Comparison of ENCODE assay signal across 8 mouse cellular contexts in genomic region chr5:89882091-89882734, GRCm38 (mm10). TPM values are rescaled to one million over a fixed set of nuclear protein-coding genes. Genes with fewer than 3 reads are reported as not detected.
A peak's percentile ranks its signal among the peaks of the same experiment; 100 is the strongest.
DNase-seq lines count a peak whose midpoint lies in the region; ATAC-seq and TF ChIP-seq lines count a peak whose summit lies in the region.

No protein-coding gene starts in this region.

- in situ Hi-C loops in ES-E14 (cut with MboI; ENCODE audit: low sequenced_read_pairs in 2 of 2, unreplicated experiment in 2 of 2), result no loop called here

- no peak for TF ChIP-seq CTCF in cerebellum, adult 2 months (IDR thresholded peaks at IDR 0.05; ENCODE audit: borderline replicate concordance, insufficient read depth, low read depth, low read length)
- TF ChIP-seq CTCF in layer of hippocampus, adult 2 months (conservative IDR thresholded peaks at IDR 0.05), result no peak
- no peak for TF ChIP-seq CTCF in olfactory bulb, adult 2 months (IDR thresholded peaks at IDR 0.05; ENCODE audit: insufficient read depth, low read depth, low read length)
- TF ChIP-seq CTCF in thymus, adult 2 months (IDR thresholded peaks at IDR 0.05; ENCODE audit: borderline replicate concordance, control insufficient read depth, extremely low read depth, insufficient read depth, low read length, poor library complexity), result no peak

- no peaks in the 10 kb centered on the region for H3K36me3 ChIP-seq in ES-E14 (ENCODE audit: control insufficient read depth, insufficient read depth, low read length, poor library complexity, severe bottlenecking)
- no peaks in the 10 kb centered on the region for H3K36me3 ChIP-seq in thymus, adult 2 months (ENCODE audit: control insufficient read depth, insufficient read depth, low read length)

- H3K9me3 ChIP-seq in ES-E14 (ENCODE audit: control insufficient read depth, insufficient read depth, low read depth, low read length), result no peaks in the 10 kb centered on the region

- H3K27me3 ChIP-seq in cerebellum, adult 2 months (ENCODE audit: control insufficient read depth, insufficient read depth, low read length), result 0 out of 2 replicates have a peak, but pooled peaks cover 1% of the 10 kb centered on the region
- H3K27me3 ChIP-seq in thymus, adult 2 months (ENCODE audit: control insufficient read depth, insufficient read depth, low read length), result no peaks in the 10 kb centered on the region

- H3K9ac ChIP-seq in ES-E14 (ENCODE audit: insufficient read depth, low read depth, low read length, poor library complexity, severe bottlenecking), result no peak overlapping the region

- peak; percentile 40 for DNase-seq in ES-E14 (ENCODE audit: low read depth, low spot score)
- DNase-seq in cerebellum, adult 2 months, result peak; percentile 35 to 46
- peak; percentile 79 for DNase-seq in heart, postnatal 4 days
- DNase-seq in layer of hippocampus, adult 2 months (ENCODE audit: low spot score in 2 of 2), result peak; percentile 42 to 45
- DNase-seq in lung, adult 18-20 months, result peak; percentile 54 to 74
- peak; percentile 48 for DNase-seq in thymus, adult 2 months

- peak; percentile 50 for ATAC-seq in frontal cortex, adult (ENCODE audit: low TSS enrichment)

- under 1% methylated on average over 34 of the region's 35 CpGs for WGBS in cerebellum, adult 2 months
- WGBS in olfactory bulb, adult 2 months, result 0% methylated on average over 35 of the region's 35 CpGs
- WGBS in thymus, adult 2 months, result under 1% methylated on average over 35 of the region's 35 CpGs

- peak overlapping the region; percentile 68 to 78 for H3K4me3 ChIP-seq in ES-E14 (ENCODE audit: insufficient read depth in 1 of 2, low read depth in 1 of 2, low read length in 2 of 2, poor library complexity in 1 of 2, severe bottlenecking in 1 of 2)
- peak overlapping the region; percentile 39 for H3K4me3 ChIP-seq in cerebellum, adult 2 months (replicated peaks; ENCODE audit: insufficient read depth, low read depth, low read length)
- peak overlapping the region; percentile 85 for H3K4me3 ChIP-seq in layer of hippocampus, adult 2 months
- H3K4me3 ChIP-seq in olfactory bulb, adult 2 months (ENCODE audit: insufficient read depth, low read depth, low read length), result peak overlapping the region; percentile 87
- H3K4me3 ChIP-seq in thymus, adult 2 months (ENCODE audit: control insufficient read depth, insufficient read depth, low read length), result peak overlapping the region; percentile 79

- no peaks in the 10 kb centered on the region for H3K4me1 ChIP-seq in ES-E14 (ENCODE audit: control insufficient read depth in 2 of 2, insufficient read depth in 2 of 2, low read length in 2 of 2, poor library complexity in 1 of 2)
- no peaks in the 10 kb centered on the region for H3K4me1 ChIP-seq in cerebellum, adult 2 months (ENCODE audit: control insufficient read depth, insufficient read depth, low read length)
- H3K4me1 ChIP-seq in olfactory bulb, adult 2 months (ENCODE audit: control insufficient read depth, insufficient read depth, low read length), result no peaks in the 10 kb centered on the region
- H3K4me1 ChIP-seq in thymus, adult 2 months (replicated peaks; ENCODE audit: control insufficient read depth, insufficient read depth, low read length), result peaks cover 7% of the 10 kb centered on the region

- H3K27ac ChIP-seq in ES-E14 (ENCODE audit: insufficient read depth, low read depth, low read length, poor library complexity, severe bottlenecking), result no peak overlapping the region
- H3K27ac ChIP-seq in cerebellum, adult 2 months (ENCODE audit: insufficient read depth, low read length), result no peak overlapping the region
- peak overlapping the region; percentile 93 for H3K27ac ChIP-seq in layer of hippocampus, adult 2 months
- H3K27ac ChIP-seq in olfactory bulb, adult 2 months (ENCODE audit: insufficient read depth, low read depth, low read length), result peak overlapping the region; percentile 23; the same call in 1 of the 2 replicates
- no peak overlapping the region for H3K27ac ChIP-seq in thymus, adult 2 months (ENCODE audit: control insufficient read depth, insufficient read depth, low read length)

- no peak for TF ChIP-seq POLR2A in cerebellum, adult 2 months (IDR thresholded peaks at IDR 0.05; ENCODE audit: borderline replicate concordance, insufficient read depth, low read length)
- no peak for TF ChIP-seq POLR2A in olfactory bulb, adult 2 months (IDR thresholded peaks at IDR 0.05; ENCODE audit: insufficient read depth, low read depth, low read length)
- no peak for TF ChIP-seq POLR2A in thymus, adult 2 months (IDR thresholded peaks at IDR 0.05; ENCODE audit: control insufficient read depth, extremely low read depth, insufficient read depth, low read length, poor library complexity)

TF ChIP-seq in ES-E14, 5 proteins besides CTCF, POLR2A, EP300 and RAD21:
- TF ChIP-seq MAFK (IDR thresholded peaks at IDR 0.05; ENCODE audit: insufficient read depth, low read depth, low read length) (no peak), CHD2 (IDR thresholded peaks at IDR 0.05; ENCODE audit: low read depth, low read length) (no peak)

RNA-seq across cellular contexts. Expression of gene Adamts3, which starts 0.9 kb away (rescaled TPM):
- 0.58 and 1.2 TPM in 2 replicates for total RNA-seq in ES-E14 (2012; rRNA removed)
- 10.9 and 11.4 TPM in 2 replicates for polyA plus RNA-seq in cerebellum, adult 2 months (2012; rRNA removed)
- total RNA-seq in heart, postnatal 4 days (2021), result 10 to 100 TPM; 10.4 to 12.7 TPM
- 10 to 100 TPM; 25.5 to 27.1 TPM for total RNA-seq in layer of hippocampus, adult 2 months (2021)
- not detected in 2 replicates for polyA plus RNA-seq in olfactory bulb, adult 2 months (2012; ENCODE audit: insufficient read depth, insufficient read length, low replicate concordance, missing spikeins)
- 0.66 and 0.69 TPM in 2 replicates for polyA plus RNA-seq in thymus, adult 2 months (2012; rRNA removed)

Comparison
In these comparisons a context has a peak if more than half of its experiments do, and no peak if none do; other contexts are left out.
1. H3K27ac ChIP-seq: peak in layer of hippocampus, adult 2 months (single experiment) and olfactory bulb, adult 2 months (single experiment); none in ES-E14 (single experiment), cerebellum, adult 2 months (single experiment) and thymus, adult 2 months (single experiment).
2. Peak in every context shown above with its lines, with median percentiles within 50 percentile points of each other: DNase-seq and H3K4me3 ChIP-seq.